Mouse (Mus musculus): ENCODE measurements around the gene Psmc3. TPM values are rescaled to one million over a fixed set of nuclear protein-coding genes. Genes with fewer than 3 reads are reported as not detected.

The Psmc3 gene
- polyA plus RNA-seq, 2 experiments = 203 to 305 TPM

- Histone ChIP-seq H3K4me2 (replicated peaks; ENCODE audit: low read depth, low read length, severe bottlenecking) (no peak within 1 kb of the TSS), H3K27ac (replicated peaks; ENCODE audit: low read depth, low read length) (no peak within 1 kb of the TSS), H3K4me1 (ENCODE audit: control insufficient read depth, insufficient read depth, low read length) (no peaks in the 10 kb centered on the region), H3K9ac (ENCODE audit: low read depth, low read length, severe bottlenecking) (no peak within 1 kb of the TSS), H3K27me3 (ENCODE audit: control insufficient read depth, insufficient read depth, low read length) (no peaks in the 10 kb centered on the region), H3K9me3 (ENCODE audit: control insufficient read depth, low read length) (no peaks in the 10 kb centered on the region), H3K36me3 (ENCODE audit: control insufficient read depth, insufficient read depth, low read length) (no peaks in the 10 kb centered on the region), H3K4me3 (replicated peaks; ENCODE audit: low read length) (no peak within 1 kb of the TSS)
- no peak for TF ChIP-seq POLR2A (IDR thresholded peaks at IDR 0.05; ENCODE audit: borderline replicate concordance, extremely low read depth, insufficient read depth, insufficient read length)
- WGBS = 75% methylated on average over 13 of the region's 13 CpGs
- ATAC-seq (ENCODE audit: low FRiP score, low read depth) (no peak), DNase-seq (ENCODE audit: low spot score) (no peak)
Observed at GRCm38 (mm10) chr2:91081775-91082695, 28.2 kb downstream of the Psmc3 start, which contains the start of gene Spi1. Gene Spi1 (plus strand): TSS chr2:91082390.

- no peak overlapping the region for H3K4me2 ChIP-seq (replicated peaks; ENCODE audit: low read depth, low read length, severe bottlenecking)
- H3K27me3 ChIP-seq (ENCODE audit: control insufficient read depth, insufficient read depth, low read length) = no peaks in the 10 kb centered on the region
- no peak overlapping the region for H3K27ac ChIP-seq (replicated peaks; ENCODE audit: low read depth, low read length)
- DNase-seq (ENCODE audit: low spot score) (no peak), ATAC-seq (ENCODE audit: low FRiP score, low read depth) (no peak)
- no peak for TF ChIP-seq POLR2A (IDR thresholded peaks at IDR 0.05; ENCODE audit: borderline replicate concordance, extremely low read depth, insufficient read depth, insufficient read length)
- H3K9ac ChIP-seq (ENCODE audit: low read depth, low read length, severe bottlenecking) = no peak overlapping the region
- H3K4me3 ChIP-seq (replicated peaks; ENCODE audit: low read length) = no peak overlapping the region
- H3K4me1 ChIP-seq (ENCODE audit: control insufficient read depth, insufficient read depth, low read length) = no peaks in the 10 kb centered on the region
- WGBS = 59% methylated on average over 9 of the region's 11 CpGs
- H3K36me3 ChIP-seq (ENCODE audit: control insufficient read depth, insufficient read depth, low read length) = no peaks in the 10 kb centered on the region
- H3K9me3 ChIP-seq (ENCODE audit: control insufficient read depth, low read length) = no peaks in the 10 kb centered on the region
Observed at GRCm38 (mm10) chr2:91082844-91083243, 29.0 kb downstream of the Psmc3 start.

GRCm38 (mm10) chr2:91083366-91083940 is 29.6 kb downstream of the Psmc3 start:
- Histone ChIP-seq H3K4me3 (replicated peaks; ENCODE audit: low read length) (no peak overlapping the region), H3K36me3 (ENCODE audit: control insufficient read depth, insufficient read depth, low read length) (no peaks in the 10 kb centered on the region), H3K9ac (ENCODE audit: low read depth, low read length, severe bottlenecking) (no peak overlapping the region), H3K4me1 (ENCODE audit: control insufficient read depth, insufficient read depth, low read length) (no peaks in the 10 kb centered on the region), H3K4me2 (replicated peaks; ENCODE audit: low read depth, low read length, severe bottlenecking) (no peak overlapping the region), H3K9me3 (ENCODE audit: control insufficient read depth, low read length) (no peaks in the 10 kb centered on the region), H3K27ac (replicated peaks; ENCODE audit: low read depth, low read length) (no peak overlapping the region), H3K27me3 (ENCODE audit: control insufficient read depth, insufficient read depth, low read length) (no peaks in the 10 kb centered on the region)
- ATAC-seq (ENCODE audit: low FRiP score, low read depth) (no peak), DNase-seq (ENCODE audit: low spot score) (no peak)
- 38% methylated on average over 1 of the region's 1 CpGs for WGBS
- no peak for TF ChIP-seq POLR2A (IDR thresholded peaks at IDR 0.05; ENCODE audit: borderline replicate concordance, extremely low read depth, insufficient read depth, insufficient read length)

GRCm38 (mm10) chr2:91084179-91084820 is 30.5 kb downstream of the Psmc3 start:
- DNase-seq (ENCODE audit: low spot score) (no peak), ATAC-seq (ENCODE audit: low FRiP score, low read depth) (no peak)
- Histone ChIP-seq H3K27me3 (ENCODE audit: control insufficient read depth, insufficient read depth, low read length) (no peaks in the 10 kb centered on the region), H3K27ac (replicated peaks; ENCODE audit: low read depth, low read length) (no peak overlapping the region), H3K4me1 (ENCODE audit: control insufficient read depth, insufficient read depth, low read length) (no peaks in the 10 kb centered on the region), H3K36me3 (ENCODE audit: control insufficient read depth, insufficient read depth, low read length) (no peaks in the 10 kb centered on the region), H3K4me3 (replicated peaks; ENCODE audit: low read length) (no peak overlapping the region), H3K9ac (ENCODE audit: low read depth, low read length, severe bottlenecking) (no peak overlapping the region), H3K9me3 (ENCODE audit: control insufficient read depth, low read length) (no peaks in the 10 kb centered on the region), H3K4me2 (replicated peaks; ENCODE audit: low read depth, low read length, severe bottlenecking) (no peak overlapping the region)
- TF ChIP-seq POLR2A (IDR thresholded peaks at IDR 0.05; ENCODE audit: borderline replicate concordance, extremely low read depth, insufficient read depth, insufficient read length) = no peak
- 74% methylated on average over 15 of the region's 15 CpGs for WGBS
